22 mouse cellular contexts compared by ENCODE assay signal in genomic region chr4:121208911-121209310, GRCm38 (mm10). TPM values are rescaled to one million over a fixed set of nuclear protein-coding genes. Genes with fewer than 3 reads are reported as not detected.
DNase-seq lines count a peak whose midpoint lies in the region; ATAC-seq and TF ChIP-seq lines count a peak whose summit lies in the region.
"Had no signal": no experiment of that assay in that cellular context is flagged by ENCODE, and none has a peak within 500 bp of the region (broad histone marks: within the 10 kb centered on the region; RNA-seq: fewer than 3 reads in every experiment).

No protein-coding gene starts in this region.

- H3K4me1 ChIP-seq in midbrain, embryonic 11.5 days (ENCODE audit: control insufficient read depth, insufficient read depth, low read length): peaks cover 8% of the 10 kb centered on the region
- peaks cover 9% of the 10 kb centered on the region for H3K4me1 ChIP-seq in midbrain, postnatal 0 days (ENCODE audit: insufficient read depth, low read length)
- H3K4me1 ChIP-seq in kidney, embryonic 16.5 days (ENCODE audit: insufficient read depth, low read length): peaks cover 17% of the 10 kb centered on the region

- no peak overlapping the region for H3K4me2 ChIP-seq in midbrain, embryonic 11.5 days
- no peak overlapping the region for H3K4me2 ChIP-seq in midbrain, postnatal 0 days (ENCODE audit: low read depth, low read length, poor library complexity, severe bottlenecking)
- H3K4me2 ChIP-seq in kidney, embryonic 16.5 days (replicated peaks; ENCODE audit: low read depth, low read length): no peak overlapping the region
- H3K4me2 ChIP-seq: heart, embryonic 11.5 days; hindbrain, embryonic 13.5 days had no signal

- WGBS in midbrain, embryonic 11.5 days: 89% methylated on average over 4 of the region's 4 CpGs
- WGBS in midbrain, postnatal 0 days: 90% methylated on average over 4 of the region's 4 CpGs
- WGBS in kidney, embryonic 16.5 days: 81% methylated on average over 4 of the region's 4 CpGs

- DNase-seq in midbrain, embryonic 11.5 days (ENCODE audit: low spot score, missing footprints): peak; percentile 49
- no peak for DNase-seq in midbrain, postnatal 0 days (ENCODE audit: low spot score)
- DNase-seq in embryo, embryonic 10.5 days (ENCODE audit: low spot score): no peak
- DNase-seq: adrenal gland, adult 2 months; adrenal gland, postnatal 14 days; cerebellum, adult 11 months; cerebellum, adult 8-10 months; cerebellum, postnatal 10 days; cerebellum, postnatal 36 days; forebrain, postnatal 0 days; gastrocnemius, adult 2 months; gastrocnemius, postnatal 14 days; heart, adult 11 months had no signal

- no peak overlapping the region for H3K27ac ChIP-seq in midbrain, embryonic 11.5 days (ENCODE audit: low read depth, low read length)
- H3K27ac ChIP-seq in midbrain, postnatal 0 days (ENCODE audit: low read depth, low read length): no peak overlapping the region
- H3K27ac ChIP-seq in kidney, embryonic 16.5 days (ENCODE audit: low read length): no peak overlapping the region
- H3K27ac ChIP-seq: gastrocnemius, adult 2 months; hindbrain, embryonic 13.5 days had no signal

- no peaks in the 10 kb centered on the region for H3K36me3 ChIP-seq in midbrain, embryonic 11.5 days (ENCODE audit: control insufficient read depth, insufficient read depth, low read length)
- H3K36me3 ChIP-seq in midbrain, postnatal 0 days (ENCODE audit: insufficient read depth, low read length): no peaks in the 10 kb centered on the region
- H3K36me3 ChIP-seq in kidney, embryonic 16.5 days (ENCODE audit: insufficient read depth, low read length): no peaks in the 10 kb centered on the region
- H3K36me3 ChIP-seq: hindbrain, embryonic 13.5 days had no signal

- no peak for ATAC-seq in midbrain, embryonic 11.5 days (ENCODE audit: low FRiP score)
- no peak for ATAC-seq in midbrain, postnatal 0 days (ENCODE audit: low FRiP score)
- peak; percentile 77 for ATAC-seq in CD4-positive, CD25-positive, alpha-beta regulatory T cell, adult 4 months
- ATAC-seq in inflammation-experienced regulatory T-cells, adult 6 months: peak; percentile 79
- no peak for ATAC-seq in kidney, embryonic 16.5 days (ENCODE audit: low FRiP score, low TSS enrichment)
- ATAC-seq: forebrain, embryonic 14.5 days; forebrain, postnatal 0 days; hindbrain, embryonic 16.5 days; intestine, postnatal 0 days; Patski had no signal

- no peaks in the 10 kb centered on the region for H3K27me3 ChIP-seq in midbrain, embryonic 11.5 days (ENCODE audit: control insufficient read depth, insufficient read depth, low read length)
- H3K27me3 ChIP-seq in midbrain, postnatal 0 days (ENCODE audit: insufficient read depth, low read length): no peaks in the 10 kb centered on the region
- no peaks in the 10 kb centered on the region for H3K27me3 ChIP-seq in kidney, embryonic 16.5 days (ENCODE audit: insufficient read depth, low read length)
- H3K27me3 ChIP-seq: hindbrain, embryonic 13.5 days; Patski had no signal

- no peak overlapping the region for H3K4me3 ChIP-seq in midbrain, embryonic 11.5 days (ENCODE audit: low read depth, low read length)
- no peak overlapping the region for H3K4me3 ChIP-seq in midbrain, postnatal 0 days (ENCODE audit: low read depth, low read length)
- H3K4me3 ChIP-seq in kidney, embryonic 16.5 days (ENCODE audit: low read length): no peak overlapping the region
- H3K4me3 ChIP-seq: gastrocnemius, adult 2 months; hindbrain, embryonic 13.5 days had no signal

- H3K9me3 ChIP-seq in midbrain, embryonic 11.5 days (ENCODE audit: control insufficient read depth, low read length): no peaks in the 10 kb centered on the region
- no peaks in the 10 kb centered on the region for H3K9me3 ChIP-seq in midbrain, postnatal 0 days (ENCODE audit: low read length)
- no peaks in the 10 kb centered on the region for H3K9me3 ChIP-seq in kidney, embryonic 16.5 days (ENCODE audit: low read length)
- H3K9me3 ChIP-seq: hindbrain, embryonic 13.5 days had no signal

- TF ChIP-seq CTCF in midbrain, postnatal 0 days (IDR thresholded peaks at IDR 0.05): no peak

- H3K9ac ChIP-seq in midbrain, embryonic 11.5 days (ENCODE audit: low read length): no peak overlapping the region
- H3K9ac ChIP-seq in midbrain, postnatal 0 days (replicated peaks; ENCODE audit: low read length, poor library complexity, severe bottlenecking): no peak overlapping the region
- no peak overlapping the region for H3K9ac ChIP-seq in kidney, embryonic 16.5 days (replicated peaks; ENCODE audit: low read length)
- H3K9ac ChIP-seq: forebrain, postnatal 0 days; hindbrain, embryonic 13.5 days had no signal

RNA-seq across cellular contexts. Expression of gene Rlf, which starts 6.0 kb away (rescaled TPM):
- 23.4 and 24.3 TPM in 2 replicates for polyA plus RNA-seq in midbrain, embryonic 11.5 days (2014; fragmentation: Nextera tagmentation; extraction: Ambion mirVana)
- total RNA-seq in midbrain, postnatal 0 days (2014; rRNA removed): 32.1 and 40.8 TPM in 2 replicates
- 14.9 and 19.4 TPM in 2 replicates for polyA plus RNA-seq in midbrain, postnatal 0 days (2015; fragmentation: Nextera tagmentation; extraction: Ambion mirVana)
- 10 to 100 TPM; 14.1 to 22.1 TPM for polyA plus RNA-seq in CD4-positive, CD25-positive, alpha-beta regulatory T cell, adult 4 months (2017; shearing (Covaris generic))
- polyA plus RNA-seq in inflammation-experienced regulatory T-cells, adult 6 months (2017; shearing (Covaris generic)): 10 to 100 TPM; 14.1 to 21.5 (median 19.0) TPM
- polyA plus RNA-seq in kidney, embryonic 16.5 days (2015; fragmentation: Nextera tagmentation; extraction: Ambion mirVana): 23.8 and 26.3 TPM in 2 replicates

Comparison
In these comparisons a context has a peak if more than half of its experiments do, and no peak if none do; other contexts are left out.
1. ATAC-seq: peak in CD4-positive, CD25-positive, alpha-beta regulatory T cell, adult 4 months (single experiment) and inflammation-experienced regulatory T-cells, adult 6 months (single experiment); none in midbrain, embryonic 11.5 days (single experiment), midbrain, postnatal 0 days (single experiment) and kidney, embryonic 16.5 days (single experiment).